Mouse (Mus musculus) retina, embryonic 14.5 days (tissue): Measurements from ENCODE around the gene Rin2.
"Not testable (repeated sequence)": the region's sequence is repeated elsewhere in the genome, so short reads cannot be mapped to it uniquely, and the experiment has no call there.

Experiments
- DNase-seq: peaks from one replicate; pipeline ENCODE4 v3.0.0-alpha.2; 2015; ENCODE audit warnings: low spot score

Gene Rin2

DNA sequence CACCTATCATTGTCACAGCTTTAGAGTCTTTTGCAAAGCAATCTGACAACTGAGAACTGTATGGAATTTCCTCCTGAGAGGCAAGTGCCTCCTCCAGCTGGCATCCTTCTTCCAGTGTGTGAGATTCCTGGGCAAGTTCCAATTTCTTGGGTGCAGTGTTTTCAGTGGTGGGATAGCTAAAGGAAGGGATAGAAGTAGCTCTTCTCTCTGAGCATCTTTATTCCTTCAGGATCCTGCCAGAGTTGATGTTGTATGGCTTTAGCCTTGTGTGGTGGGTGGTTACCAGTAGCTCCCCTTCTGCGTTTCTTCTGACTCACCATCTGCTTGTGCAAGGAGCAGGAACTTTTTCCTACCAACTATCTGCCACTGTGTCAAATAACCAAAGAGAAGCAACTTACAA is 9.1 kb downstream of the Rin2 start:
- DNase-seq: no peak

- no peak for DNase-seq
These were observed 9.9 kb downstream of the Rin2 start for GRCm38 (mm10) chr2:145684891-145685290.

DNA sequence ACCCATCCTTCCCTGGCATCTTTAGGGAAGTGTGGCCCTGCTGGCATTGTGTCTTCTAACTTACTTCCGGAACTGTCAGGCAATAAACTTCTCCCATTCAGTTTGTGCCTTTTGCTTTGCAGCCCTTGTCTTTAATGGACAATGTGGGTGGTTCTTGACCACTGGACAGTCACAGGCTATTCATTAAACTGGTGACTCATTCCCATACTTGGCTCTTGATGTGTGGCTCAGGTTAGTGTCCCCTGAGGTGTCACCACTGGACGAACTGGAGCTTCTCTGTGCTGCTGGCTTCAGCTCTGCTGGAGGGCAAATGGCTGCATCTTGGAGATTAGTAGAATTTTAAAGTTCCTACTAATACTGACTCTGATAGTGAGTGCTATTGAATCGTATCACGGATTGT is 11.0 kb downstream of the Rin2 start:
- DNase-seq: no peak

GRCm38 (mm10) chr2:145691367-145692009 is 16.5 kb downstream of the Rin2 start:
- DNase-seq: no peak

GRCm38 (mm10) chr2:145697160-145697559 is 22.1 kb downstream of the Rin2 start:
- DNase-seq: no peak

DNA sequence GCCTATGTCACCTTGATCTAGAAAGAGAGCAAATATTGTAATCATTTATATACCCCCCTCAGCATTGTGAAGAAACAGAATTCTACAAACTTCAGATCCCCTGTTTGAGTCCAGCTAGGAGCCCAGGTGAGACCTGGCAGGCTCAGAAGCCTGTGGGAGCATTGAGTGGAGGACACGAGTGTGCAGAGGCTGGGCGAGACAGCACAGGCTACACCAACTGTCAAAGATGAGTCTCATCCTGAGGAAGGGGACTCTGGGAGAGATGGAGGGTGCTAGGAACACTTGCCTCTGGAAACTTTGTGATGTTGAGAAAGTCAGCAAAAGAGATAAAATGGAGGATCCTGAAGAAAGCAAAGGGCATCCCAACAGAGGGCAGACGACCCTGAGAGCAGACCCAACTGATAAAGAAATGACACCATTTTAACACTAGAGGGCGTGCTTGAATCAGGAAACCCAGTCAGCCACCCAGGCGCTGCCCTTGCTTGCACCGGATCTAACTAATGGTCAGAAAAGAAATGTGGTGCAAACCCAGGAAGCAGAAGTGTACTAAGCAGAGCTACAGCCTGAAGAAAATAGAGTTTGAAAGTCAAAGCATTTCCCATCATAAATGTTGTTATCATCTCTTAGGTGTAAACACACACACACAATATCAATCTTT is 24.5 kb downstream of the Rin2 start:
- peak; percentile 92 for DNase-seq

DNA sequence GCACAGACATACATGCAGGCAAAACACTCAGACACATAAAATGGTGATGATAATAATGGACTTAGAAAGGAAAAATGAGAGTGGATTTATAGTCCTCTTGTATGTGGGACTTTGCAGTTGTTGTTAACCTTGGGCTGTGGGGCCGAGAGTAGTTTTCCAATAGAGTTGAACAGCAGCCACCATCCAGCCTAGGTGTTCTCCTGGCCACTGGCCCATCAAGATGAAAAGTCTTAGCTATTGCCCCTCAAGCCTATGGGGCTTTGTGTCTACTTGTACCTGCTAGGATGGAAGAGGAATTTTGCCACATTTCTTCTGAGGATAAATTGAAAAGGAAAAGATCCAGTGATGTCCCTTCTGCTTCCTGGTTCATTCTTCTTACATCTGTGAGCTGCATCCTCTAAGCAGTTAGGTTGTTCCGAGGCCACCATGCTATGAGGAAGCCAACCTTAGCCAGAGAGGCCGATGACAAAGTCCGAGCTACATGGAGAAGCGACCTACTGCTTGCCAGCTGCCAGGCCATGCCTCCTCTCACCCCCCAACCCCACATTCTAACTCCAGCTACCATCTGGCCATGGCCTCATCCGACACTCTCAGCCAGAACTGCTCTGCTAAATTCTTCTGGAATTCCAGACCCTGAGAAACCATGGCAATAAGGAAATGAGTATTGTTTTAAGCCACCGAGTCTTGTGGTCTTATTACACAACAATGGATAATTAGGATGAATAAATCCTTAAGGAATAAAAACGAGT is 25.4 kb downstream of the Rin2 start:
- DNase-seq: no peak

DNA sequence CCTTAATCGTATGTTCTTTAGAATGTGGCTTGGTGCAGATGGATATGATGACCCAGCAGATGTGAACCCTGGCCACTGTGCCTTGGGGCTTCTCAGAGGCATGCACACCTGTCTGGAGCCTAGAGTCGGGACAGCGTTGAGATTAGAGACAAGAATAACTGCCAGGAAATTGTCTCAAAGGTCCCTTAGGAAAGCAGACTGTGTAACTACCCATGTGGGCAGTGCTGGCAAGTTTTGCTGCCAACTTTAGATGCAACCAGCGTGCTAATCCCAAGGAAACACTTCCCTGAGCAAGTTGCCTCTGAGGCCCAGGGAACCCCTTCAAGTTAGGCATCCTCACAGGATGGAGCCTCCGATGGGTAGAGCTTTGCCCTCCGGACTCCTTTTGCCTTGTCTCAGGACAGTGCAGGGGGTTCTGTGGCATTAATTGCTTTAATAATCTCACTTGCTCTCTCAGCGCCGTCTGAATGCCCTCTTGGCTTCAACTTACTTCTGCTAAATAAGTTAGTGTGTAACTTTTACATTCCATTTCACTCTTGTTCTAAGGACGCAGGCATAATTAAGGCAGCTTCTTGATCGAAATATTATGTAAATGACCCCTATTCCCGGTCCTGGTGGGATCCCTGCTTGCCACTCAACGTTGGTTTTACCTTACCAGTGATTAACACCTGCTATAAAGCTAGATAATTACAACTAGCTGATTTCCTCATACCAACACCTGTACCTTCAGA is 26.8 kb downstream of the Rin2 start:
- DNase-seq: no peak

GRCm38 (mm10) chr2:145704738-145705137 is 29.7 kb downstream of the Rin2 start:
- no peak for DNase-seq

GRCm38 (mm10) chr2:145709727-145710389 is 34.8 kb downstream of the Rin2 start:
- DNase-seq: no peak

GRCm38 (mm10) chr2:145711512-145711911 is 36.5 kb downstream of the Rin2 start:
- DNase-seq: no peak

- no peak for DNase-seq
These were observed 37.0 kb downstream of the Rin2 start for GRCm38 (mm10) chr2:145712026-145712425.

DNA sequence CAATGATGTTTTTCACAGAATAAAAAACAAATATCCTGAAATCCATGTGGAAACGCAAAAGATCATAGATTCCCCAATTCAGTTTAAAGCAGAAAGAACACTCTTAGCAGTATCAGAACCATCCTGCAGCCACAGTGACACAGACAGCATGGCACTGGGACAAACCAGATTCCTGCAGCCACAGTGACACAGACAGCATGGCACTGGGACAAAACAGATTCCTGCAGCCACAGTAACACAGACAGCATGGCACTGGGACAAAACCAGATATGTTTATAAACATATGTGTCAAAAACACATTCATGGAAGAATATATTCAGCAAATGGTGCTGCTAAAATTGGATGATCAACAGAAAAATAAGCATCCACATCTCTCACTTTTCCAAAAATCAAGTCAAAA is 42.5 kb downstream of the Rin2 start:
- no peak for DNase-seq

DNA sequence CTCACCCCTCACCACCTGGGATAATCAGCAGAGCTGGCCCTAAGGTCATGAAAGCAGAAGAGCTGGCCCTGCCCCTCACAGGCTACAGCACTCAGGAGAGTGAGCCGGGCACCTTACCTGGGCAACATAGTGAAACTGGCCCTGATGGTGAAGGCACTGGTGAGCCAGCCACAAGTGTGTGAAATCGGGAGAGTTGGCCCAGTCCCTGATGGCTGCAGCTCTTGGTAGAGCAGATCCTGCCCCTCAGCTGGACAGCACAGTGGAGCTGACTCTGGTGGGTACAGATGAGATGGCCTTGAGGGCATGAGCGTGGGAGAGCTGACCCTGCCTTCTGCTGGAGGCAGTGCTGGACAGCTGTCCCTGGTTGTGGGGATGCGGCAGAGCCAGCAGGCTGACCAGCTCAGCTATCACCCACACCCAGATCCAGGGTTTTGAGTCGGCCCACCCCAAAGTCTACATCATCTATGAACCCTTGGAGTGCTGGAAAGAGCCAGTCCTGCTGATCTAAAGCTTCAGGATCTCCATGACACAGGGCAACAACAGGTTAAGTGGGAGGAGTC is 43.7 kb downstream of the Rin2 start:
- DNase-seq: no peak

DNA sequence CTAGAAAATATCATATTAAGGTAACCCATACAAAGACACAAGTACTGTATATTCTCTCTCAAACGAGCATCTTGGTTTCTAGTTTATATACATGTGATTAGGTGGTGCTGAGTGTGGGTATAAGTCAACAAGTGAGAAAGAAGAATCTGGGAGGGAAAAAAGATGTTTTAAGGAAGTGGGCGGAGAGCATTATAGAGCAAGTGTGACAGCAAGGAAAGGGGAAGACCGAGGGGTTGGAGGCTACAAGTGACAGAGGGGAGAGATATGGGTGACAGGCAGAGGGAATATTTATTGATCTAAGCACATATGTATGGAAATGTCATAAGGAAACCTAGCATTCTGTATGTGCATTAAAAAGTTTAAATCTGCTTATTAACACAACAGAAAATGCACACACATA is 45.1 kb downstream of the Rin2 start:
- no peak for DNase-seq

- no peak for DNase-seq
These were observed 45.7 kb downstream of the Rin2 start for GRCm38 (mm10) chr2:145720743-145721142.

DNA sequence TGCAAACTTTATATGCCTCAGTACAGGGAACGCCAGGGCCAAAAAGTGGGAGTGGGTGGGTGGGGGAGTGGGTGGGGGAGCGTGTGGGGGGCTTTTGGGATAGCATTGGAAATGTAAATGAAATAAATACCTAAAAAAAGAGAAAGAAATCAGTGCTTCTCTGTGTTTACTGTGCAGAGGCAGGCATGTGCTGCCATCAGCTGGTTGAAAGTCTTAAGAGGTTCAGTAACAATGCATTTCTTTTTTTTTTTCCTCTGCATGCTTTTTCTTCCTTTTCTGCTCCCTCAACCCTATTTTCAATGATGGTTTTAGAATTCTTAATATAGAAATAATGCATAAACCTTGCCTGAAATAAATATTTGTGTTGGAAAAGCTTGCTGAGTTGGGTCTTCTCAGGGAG is 47.3 kb downstream of the Rin2 start:
- DNase-seq: not testable (repeated sequence)

DNA sequence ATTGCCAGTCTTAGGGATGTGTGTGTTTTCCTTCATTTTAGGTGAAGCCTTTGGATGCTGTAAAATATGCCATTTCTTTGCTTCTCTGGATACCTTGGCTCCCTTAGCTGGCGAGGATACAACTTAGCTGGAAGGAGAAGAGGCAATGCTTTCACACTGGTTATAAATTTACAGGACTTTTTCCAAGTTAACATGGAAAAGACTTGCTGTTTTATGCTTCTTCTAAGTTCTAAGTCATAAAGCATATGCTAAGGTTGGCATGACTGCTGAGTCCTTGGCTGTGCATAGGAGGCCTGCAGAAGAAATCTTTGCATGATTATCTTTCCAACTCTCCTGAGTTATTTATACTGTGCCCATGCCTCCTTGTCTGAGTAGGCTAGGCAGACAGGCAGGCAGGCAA is 49.3 kb downstream of the Rin2 start:
- no peak for DNase-seq

- DNase-seq: no peak
These were observed 54.4 kb downstream of the Rin2 start for GRCm38 (mm10) chr2:145729414-145729813.

- no peak for DNase-seq
These were observed 55.3 kb downstream of the Rin2 start for GRCm38 (mm10) chr2:145730189-145730880.

DNA sequence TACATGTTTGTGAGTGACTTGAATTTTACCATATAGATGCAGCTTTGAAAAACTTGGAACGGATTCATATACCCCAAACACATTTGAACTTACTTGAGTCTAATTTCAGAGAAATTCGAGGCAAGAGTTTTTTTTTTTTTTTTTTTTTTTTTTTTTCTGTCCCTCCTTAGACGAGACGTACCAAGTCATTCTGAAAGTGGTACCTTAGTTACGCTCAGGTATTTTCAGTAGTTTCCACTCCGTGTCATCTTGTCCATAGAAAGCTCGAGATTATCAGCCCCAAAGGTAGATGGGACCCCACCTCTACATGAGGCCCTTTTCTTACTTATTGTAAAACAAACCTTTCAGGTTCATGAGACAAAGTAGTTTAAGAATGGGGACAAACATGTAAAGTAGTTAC is 55.9 kb downstream of the Rin2 start:
- DNase-seq: no peak
